Mouse (Mus musculus) frontal cortex, adult 2 months (tissue): ENCODE measurements around the gene Magohb. TPM values are rescaled to one million over a fixed set of nuclear protein-coding genes. Genes with fewer than 3 reads are reported as not detected.
"Not testable (repeated sequence)": the region's sequence is repeated elsewhere in the genome, so short reads cannot be mapped to it uniquely, and the experiment has no call there.

ENCODE experiments used
- DNase-seq, 2 experiments: peaks; one replicate each; pipeline ENCODE4 v3.0.0; 2022; ENCODE audit warnings: low spot score in 1 of 2; ENCODE audit errors: extremely low spot score in 1 of 2
- polyA plus RNA-seq: library from polyadenylated mRNA; depleted of rRNA; stranded (reverse); fragments of >200 nt; gene quantifications from 2 replicates; pipeline ENCODE4 v1.2.3, GENCODE M21; 2012; rRNA removed

Gene Magohb
- 12.9 and 13.5 TPM in 2 replicates for polyA plus RNA-seq

GRCm38 (mm10) chr6:131292991-131293788 is at the start of gene Magohb:
TSS of gene Magohb (minus strand) at chr6:131293244.
- DNase-seq, result peak; percentile 31 to 91

GRCm38 (mm10) chr6:131340082-131340481 is 47.0 kb upstream of the Magohb start:
- DNase-seq, result no peak

- DNase-seq, result no peak
Measured at GRCm38 (mm10) chr6:131339309-131339708, 46.3 kb upstream of the Magohb start.

GRCm38 (mm10) chr6:131338787-131339186 is 45.7 kb upstream of the Magohb start:
- DNase-seq, result no peak

GRCm38 (mm10) chr6:131327076-131327475 is 34.0 kb upstream of the Magohb start:
- no peak for DNase-seq

- no peak for DNase-seq
Measured at GRCm38 (mm10) chr6:131321854-131322639, 29.0 kb upstream of the Magohb start.

- no peak for DNase-seq
Measured at GRCm38 (mm10) chr6:131316155-131317101, 23.4 kb upstream of the Magohb start.

- DNase-seq, result no peak
Measured at GRCm38 (mm10) chr6:131308031-131308430, 15.0 kb upstream of the Magohb start.

- DNase-seq, result no peak
Measured at GRCm38 (mm10) chr6:131304776-131305175, 11.7 kb upstream of the Magohb start.

- DNase-seq, result no peak
Measured at GRCm38 (mm10) chr6:131298531-131298930, 5.5 kb upstream of the Magohb start.

GRCm38 (mm10) chr6:131294435-131295112 is 1.5 kb upstream of the Magohb start:
- no peak for DNase-seq

GRCm38 (mm10) chr6:131293916-131294315 is 872 bp upstream of the Magohb start:
- DNase-seq, result no peak

- peak in 1 of 2 experiments; percentile 33 for DNase-seq
Measured at GRCm38 (mm10) chr6:131292276-131292990, 611 bp downstream of the Magohb start.

- DNase-seq, result peak in 1 of 2 experiments; percentile 41
Measured at GRCm38 (mm10) chr6:131290430-131290829, 2.6 kb downstream of the Magohb start.

GRCm38 (mm10) chr6:131278160-131278559 is 14.9 kb downstream of the Magohb start:
- DNase-seq, result not testable (repeated sequence)

- no peak for DNase-seq
Measured at GRCm38 (mm10) chr6:131276659-131277058, 16.4 kb downstream of the Magohb start.

- no peak for DNase-seq
Measured at GRCm38 (mm10) chr6:131272311-131272710, 20.7 kb downstream of the Magohb start.

GRCm38 (mm10) chr6:131270312-131270711 is 22.7 kb downstream of the Magohb start:
- no peak for DNase-seq

GRCm38 (mm10) chr6:131269599-131269998 is 23.4 kb downstream of the Magohb start:
- no peak for DNase-seq
